Mouse (Mus musculus) frontal cortex, postnatal 36 days (tissue): ENCODE data around the gene Pdlim3.
A peak's percentile ranks its signal among the peaks of the same experiment; 100 is the strongest.

ENCODE experiments used
- DNase-seq, 2 experiments: peaks; one replicate each; pipeline ENCODE4 v3.0.0; 2022; ENCODE audit warnings: low spot score in 2 of 2

Gene Pdlim3

DNA sequence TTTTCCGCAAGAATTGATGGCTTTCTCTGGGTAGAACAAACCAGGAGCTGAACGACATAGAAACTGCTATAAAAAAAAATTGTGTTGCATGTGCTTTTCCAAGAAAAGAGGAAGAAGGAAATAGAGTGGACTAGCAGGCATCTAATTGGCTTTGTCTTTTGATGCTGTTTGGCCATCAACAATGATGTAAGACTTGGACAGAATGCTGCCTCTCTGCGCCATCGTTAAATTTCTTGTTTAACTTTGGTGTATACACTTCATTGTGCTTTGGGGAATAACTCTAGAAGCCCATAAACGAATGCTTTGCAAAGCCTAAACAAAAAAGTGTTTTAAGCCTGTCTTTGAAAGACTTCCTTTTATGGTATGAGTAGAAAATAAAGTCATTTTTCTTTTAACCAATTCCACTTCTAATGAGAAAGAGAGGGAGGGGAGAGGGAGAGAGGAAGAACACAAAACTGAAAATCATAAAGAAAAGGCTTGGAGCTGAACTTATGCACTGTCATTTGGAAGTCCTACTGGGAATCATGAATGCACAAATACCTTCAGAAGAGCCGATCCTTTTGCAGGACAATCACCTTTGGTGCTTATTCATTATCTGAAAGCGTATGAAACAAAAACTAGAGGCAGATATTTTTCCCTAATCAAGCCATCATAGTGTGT is 20.5 kb downstream of the Pdlim3 start:
- DNase-seq, result no peak

DNA sequence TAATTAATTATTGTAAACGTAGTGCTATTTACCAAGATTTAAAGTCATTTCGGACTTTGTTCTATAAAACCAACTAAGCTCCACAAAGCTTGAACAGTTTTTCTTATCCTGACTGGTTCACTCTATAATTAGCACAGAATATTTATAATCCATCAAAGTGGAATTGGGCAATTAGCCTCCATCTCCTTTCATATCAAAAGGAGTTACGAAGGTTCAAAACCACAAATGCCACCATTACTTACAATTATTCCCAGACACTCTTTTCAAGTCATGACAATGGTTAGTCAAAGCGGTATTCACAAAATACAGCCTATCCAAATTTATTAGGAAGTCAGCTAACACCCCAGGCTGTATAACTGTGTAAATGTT is 21.0 kb downstream of the Pdlim3 start:
- no peak for DNase-seq

DNA sequence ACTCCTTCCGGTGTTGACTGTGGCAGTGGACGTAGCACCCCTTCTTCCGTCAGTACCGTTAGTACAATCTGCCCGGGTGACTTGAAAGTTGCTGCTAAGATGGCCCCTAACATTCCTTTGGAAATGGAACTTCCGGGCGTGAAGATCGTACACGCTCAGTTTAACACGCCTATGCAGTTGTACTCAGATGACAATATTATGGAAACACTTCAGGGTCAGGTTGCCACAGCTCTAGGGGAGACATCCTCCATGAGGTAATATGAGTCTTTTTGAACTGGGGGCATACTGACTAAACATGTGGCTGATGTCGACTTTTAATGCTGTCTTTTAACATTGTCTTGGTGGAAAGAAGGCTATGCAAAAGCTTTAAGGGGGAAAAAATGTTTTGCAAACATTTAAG is 28.4 kb downstream of the Pdlim3 start:
- DNase-seq, result no peak

DNA sequence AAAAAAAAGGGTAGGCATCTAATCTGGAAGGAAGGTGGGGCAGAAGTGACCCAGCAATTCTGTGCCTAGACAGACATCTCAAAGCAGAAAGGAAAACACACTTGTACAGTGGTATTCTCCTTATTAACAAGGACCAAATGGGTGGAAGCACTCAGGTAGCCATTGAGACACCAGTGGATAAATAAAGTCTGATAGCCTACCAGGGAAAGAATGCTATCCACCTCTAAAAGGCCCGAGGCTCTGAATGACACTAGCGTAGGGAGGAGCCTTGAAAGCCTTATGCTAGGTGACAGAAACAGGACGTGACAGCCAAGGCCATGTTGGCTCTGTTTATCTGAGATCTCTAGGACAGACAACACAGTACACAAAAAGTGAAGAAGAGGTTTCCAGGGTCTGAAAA is 31.2 kb downstream of the Pdlim3 start:
- no peak for DNase-seq

DNA sequence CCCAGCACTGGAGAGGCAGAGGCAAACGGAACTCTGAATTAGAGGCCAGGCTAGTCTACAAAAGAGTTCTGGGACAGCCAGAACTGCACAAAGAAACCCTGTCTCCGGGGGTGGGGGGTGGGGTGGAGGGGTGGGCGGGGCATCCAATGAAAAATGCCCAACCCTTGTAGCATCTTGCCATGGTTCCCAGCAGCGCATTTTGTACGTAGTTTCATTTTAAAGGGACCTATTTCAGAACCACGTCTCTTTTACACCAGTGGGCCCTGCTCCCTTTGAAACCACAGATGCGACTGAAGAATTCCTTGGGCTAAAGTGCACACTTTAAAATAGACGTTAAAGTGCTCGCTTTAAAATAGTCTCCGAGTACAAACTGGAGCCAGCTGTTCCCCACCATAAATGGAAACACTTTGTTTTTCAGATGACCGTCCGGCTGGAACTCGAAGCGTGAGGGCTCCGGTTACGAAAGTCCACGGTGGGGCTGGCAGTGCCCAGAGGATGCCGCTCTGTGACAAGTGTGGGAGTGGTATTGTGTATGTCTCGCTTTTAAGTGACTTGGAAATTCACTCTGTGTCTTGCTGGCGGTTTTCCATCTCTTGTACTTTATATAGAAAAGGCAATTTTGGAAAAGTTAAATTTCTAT is 31.9 kb downstream of the Pdlim3 start:
- peak in 1 of 2 experiments; percentile 44 for DNase-seq

DNA sequence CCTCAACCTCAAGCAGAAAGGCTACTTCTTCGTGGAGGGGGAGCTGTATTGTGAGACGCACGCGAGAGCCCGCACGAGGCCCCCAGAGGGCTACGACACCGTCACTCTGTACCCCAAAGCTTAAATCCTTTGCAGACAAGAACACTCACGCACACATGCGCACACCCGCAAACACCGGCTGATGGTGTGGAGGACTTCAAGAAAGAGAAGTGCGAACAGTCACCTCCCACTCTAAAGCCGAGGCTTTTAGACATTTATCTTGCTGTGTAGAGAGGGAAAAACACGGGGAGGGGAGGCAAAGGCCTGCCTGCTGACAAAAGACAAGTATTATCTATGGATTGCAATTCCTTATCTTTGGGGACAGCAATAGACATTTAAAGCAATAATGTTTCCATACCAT is 33.6 kb downstream of the Pdlim3 start:
- DNase-seq, result peak in 1 of 2 experiments; percentile 24

DNA sequence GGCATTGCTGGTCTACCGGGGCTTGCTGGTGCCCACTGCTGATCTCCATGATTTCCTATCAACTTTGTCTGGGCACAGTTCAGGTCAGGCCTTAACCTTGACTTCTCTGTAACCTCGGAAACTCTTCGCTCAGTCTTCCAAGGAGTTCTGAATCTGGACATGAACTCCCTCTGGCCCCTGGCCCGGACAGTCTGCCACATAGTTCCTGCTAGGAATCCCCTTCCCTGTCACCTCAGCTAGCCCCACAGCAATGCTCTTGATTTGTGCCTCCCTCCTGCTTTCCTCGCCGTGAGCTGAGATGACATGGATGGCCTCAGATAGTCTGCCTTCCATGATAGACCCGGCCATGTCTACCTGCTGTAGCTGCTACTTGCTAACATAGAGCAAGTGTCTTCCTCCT is 35.1 kb downstream of the Pdlim3 start:
- DNase-seq, result no peak

DNA sequence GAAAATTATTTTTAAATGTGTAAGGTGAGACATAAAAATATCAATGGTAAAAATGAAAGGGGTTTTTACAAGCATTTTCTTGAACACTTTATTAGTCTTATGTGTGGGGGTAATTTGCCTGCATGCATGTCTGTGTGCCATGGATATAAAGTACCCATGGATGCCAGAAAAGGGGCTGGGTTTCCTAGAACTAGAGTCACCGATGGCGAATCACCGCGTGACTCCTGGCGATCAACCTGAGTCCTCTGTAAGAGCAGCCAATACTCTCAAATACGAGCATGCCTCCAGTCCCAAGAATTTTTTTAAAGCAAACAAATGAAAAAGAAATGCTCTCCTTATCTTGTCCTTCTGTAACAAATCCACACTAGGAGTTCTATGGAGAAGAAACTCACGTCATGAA is 36.9 kb downstream of the Pdlim3 start:
- no peak for DNase-seq

DNA sequence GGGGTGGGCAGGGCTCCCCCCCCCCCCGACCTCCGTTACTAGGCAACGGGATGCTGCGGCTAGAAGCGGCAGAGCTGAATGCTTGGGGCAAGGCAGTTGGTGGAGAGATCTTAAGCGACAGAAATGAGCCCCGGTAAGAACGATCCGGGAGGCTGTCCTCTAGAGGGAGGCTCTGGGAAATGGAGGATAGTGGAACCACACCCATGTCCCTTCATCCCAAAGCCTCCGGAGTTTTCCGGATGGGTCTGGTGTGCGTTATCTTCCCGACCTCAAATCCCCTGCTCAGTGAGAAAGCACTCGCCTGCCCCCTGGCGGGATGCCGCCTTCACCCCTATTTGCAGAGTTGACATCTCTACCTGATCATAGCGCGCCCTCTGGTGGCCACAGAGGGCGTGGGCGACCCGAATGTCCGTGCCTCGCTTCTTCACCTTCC is 49.3 kb downstream of the Pdlim3 start, which contains the start of gene Ccdc110:
TSS of gene Ccdc110 (plus strand) at position 38 of the 433 bp plus-strand sequence.
- DNase-seq, result peak; percentile 97 to 98

DNA sequence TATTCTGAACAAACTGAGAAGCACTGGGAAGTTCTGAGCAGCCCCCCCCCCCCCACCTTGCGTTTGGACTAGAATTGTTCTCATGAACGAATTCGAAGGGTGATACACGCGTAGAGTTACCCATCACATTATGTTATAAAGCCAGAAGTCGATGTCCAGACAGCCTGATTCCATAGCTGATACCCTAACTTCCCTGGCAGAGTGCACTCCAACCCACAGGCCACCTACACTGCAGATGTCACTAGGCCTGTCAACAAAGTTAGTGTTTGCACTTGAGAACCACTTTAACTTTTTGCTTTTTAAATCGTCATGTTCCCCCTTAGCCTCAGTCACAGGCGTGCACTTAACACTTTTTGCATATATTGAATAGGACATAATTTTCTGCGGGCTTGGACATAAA is 51.7 kb downstream of the Pdlim3 start:
- DNase-seq, result no peak

DNA sequence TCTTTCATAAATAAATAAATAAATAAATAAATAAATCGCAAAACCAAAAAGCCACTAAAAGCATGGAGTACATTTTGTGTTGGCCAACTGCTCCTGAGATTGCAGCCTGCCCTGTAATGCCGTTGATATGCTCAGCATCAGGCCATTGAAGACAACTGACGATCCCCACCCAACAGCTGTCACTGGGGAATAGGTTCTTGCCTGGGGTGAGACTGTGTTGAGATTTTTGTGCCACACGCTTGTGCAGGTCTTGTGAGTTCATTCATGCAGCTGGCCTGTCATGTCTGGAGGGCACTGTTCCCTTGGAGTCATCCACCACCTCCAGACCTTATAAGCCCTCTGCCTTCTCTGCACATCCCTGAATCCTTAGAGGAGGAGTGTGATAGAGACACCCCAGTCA is 61.0 kb downstream of the Pdlim3 start:
- no peak for DNase-seq

DNA sequence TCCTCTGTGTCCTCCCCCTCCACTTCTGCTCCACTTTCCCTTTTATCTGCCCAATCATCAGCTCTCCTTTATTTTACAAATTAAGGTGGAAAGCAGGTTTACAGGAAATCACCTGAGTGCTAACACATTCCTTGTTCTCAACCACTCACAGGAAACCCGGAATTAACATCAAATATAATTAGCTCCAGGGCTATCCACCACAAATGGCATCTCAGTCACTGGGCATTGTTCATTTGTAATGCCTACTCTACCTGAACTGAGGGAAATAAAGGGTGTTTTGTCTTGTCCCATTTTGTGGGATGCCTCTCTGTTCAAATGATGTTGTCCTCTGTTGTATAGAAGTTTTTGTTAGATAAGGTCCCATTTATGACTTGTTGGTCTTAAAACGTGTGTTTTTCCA is 65.4 kb downstream of the Pdlim3 start:
- DNase-seq, result no peak
